Mouse (Mus musculus): ENCODE measurements at regions not wholly inside any gene's neighbourhood (a gene's known extent, or its start where the extent isn't known, plus 50 kb on each side); places are given as distances from the start of the nearest gene placed in this dataset.

- in situ Hi-C loops (cut with MboI; ENCODE audit: low pct_ligation_motif_present, low pct_unique_long_range_greater_than_20kb, low sequenced_read_pairs) (loop anchor here (25.0 kb wide), 1 partner anchor 1104 kb away; the partner anchor contains the start of gene Cpn2), dilution Hi-C loops (cut with MboI; ENCODE audit: extremely low pct_ligation_motif_present, extremely low pct_unique_long_range_greater_than_20kb, low sequenced_read_pairs) (no loop called here)
- peak; percentile 92 for TF ChIP-seq BHLHE40 (IDR thresholded peaks at IDR 0.05; ENCODE audit: low read depth, low read length)
- TF ChIP-seq MAZ (IDR thresholded peaks at IDR 0.05; ENCODE audit: low read depth, low read length): no peak
- TF ChIP-seq POLR2A (IDR thresholded peaks at IDR 0.05; ENCODE audit: low read depth, low read length): no peak
- TF ChIP-seq USF2 (conservative IDR thresholded peaks at IDR 0.05; ENCODE audit: low read depth, low read length): peak; percentile 82
- TF ChIP-seq EP300 (IDR thresholded peaks at IDR 0.05; ENCODE audit: low read length): peak; percentile 40; the same call in 1 of the 2 replicates
- TF ChIP-seq USF1 (IDR thresholded peaks at IDR 0.05; ENCODE audit: low read depth, low read length): peak; percentile 77
- peak; percentile 86 for TF ChIP-seq MAX (IDR thresholded peaks at IDR 0.05; ENCODE audit: low read length)
- no peak for TF ChIP-seq RAD21 (IDR thresholded peaks at IDR 0.05; ENCODE audit: low read depth, low read length)
- TF ChIP-seq IRF4 (IDR thresholded peaks at IDR 0.05; ENCODE audit: low read depth, low read length): peak; percentile 41; the same call in 1 of the 2 replicates
- TF ChIP-seq MEF2A (IDR thresholded peaks at IDR 0.05; ENCODE audit: borderline replicate concordance, low read depth, low read length): 0 out of 2 replicates have a peak, but pooled peaks have one; percentile 13
- TF ChIP-seq ZC3H11A (IDR thresholded peaks at IDR 0.05; ENCODE audit: low read depth, low read length): no peak
- peak; percentile 69; the same call in 1 of the 2 replicates for TF ChIP-seq MYC (IDR thresholded peaks at IDR 0.05; ENCODE audit: low read depth, low read length)
- TF ChIP-seq HCFC1 (IDR thresholded peaks at IDR 0.05; ENCODE audit: low read depth, low read length): peak; percentile 20; the same call in 1 of the 2 replicates
- TF ChIP-seq RCOR1 (conservative IDR thresholded peaks at IDR 0.05; ENCODE audit: low read depth, low read length): no peak
- 0 out of 2 replicates have a peak, but pooled peaks have one; percentile 17 for TF ChIP-seq JUND (conservative IDR thresholded peaks at IDR 0.05; ENCODE audit: low read depth, low read length)
- H3K4me2 ChIP-seq (ENCODE audit: insufficient read depth, low read depth, poor library complexity, severe bottlenecking): no peak overlapping the region
- no peaks in the 10 kb centered on the region for H3K79me2 ChIP-seq (replicated peaks; ENCODE audit: control insufficient read depth, extremely low read depth, insufficient read depth, poor library complexity, severe bottlenecking)
- no peak overlapping the region for H3K4me3 ChIP-seq (replicated peaks in 1 of 3; ENCODE audit: low read depth in 2 of 3, low read length in 2 of 3, poor library complexity in 1 of 3)
- peaks cover 6 to 12% of the 10 kb centered on the region in 2 experiments for H3K4me1 ChIP-seq (ENCODE audit: control insufficient read depth in 1 of 2, insufficient read depth in 2 of 2)
- no peaks in the 10 kb centered on the region for H3K27me3 ChIP-seq (replicated peaks)
- DNase-seq (ENCODE audit: extremely low read depth): peak; percentile 45
- H3K9me3 ChIP-seq (replicated peaks; ENCODE audit: low read length): no peaks in the 10 kb centered on the region
- H3K27ac ChIP-seq (ENCODE audit: insufficient read depth, low read depth): no peak overlapping the region
- no peak overlapping the region for H3K9ac ChIP-seq (ENCODE audit: insufficient read depth, low read depth)
- no peaks in the 10 kb centered on the region for H3K36me3 ChIP-seq (replicated peaks in 1 of 2; ENCODE audit: control insufficient read depth in 1 of 2, insufficient read depth in 1 of 2, low read length in 1 of 2)
Measured at GRCm38 (mm10) chr16:31366033-31366432, 51.4 kb upstream of the Apod start.

DNA sequence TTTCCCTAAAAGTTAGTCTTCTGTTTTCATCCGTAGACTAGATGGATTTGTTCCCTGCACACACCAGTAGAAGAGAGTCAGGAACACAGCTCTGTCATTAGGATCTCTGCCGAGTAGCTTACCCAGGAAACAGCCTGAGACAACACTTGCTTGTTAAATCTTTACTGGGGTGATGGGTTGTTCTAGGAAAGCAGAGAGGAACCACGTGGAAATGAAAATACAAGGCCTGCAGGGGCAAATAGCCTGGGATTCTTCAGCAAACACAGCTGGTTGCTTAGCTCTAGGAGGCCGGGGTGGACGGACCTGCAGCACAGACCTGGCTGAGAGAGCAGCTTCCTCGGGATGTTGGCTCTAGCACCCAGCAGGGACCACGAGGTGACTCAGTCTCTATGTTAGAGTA, 49.9 kb upstream of the Apod start:
- H3K4me1 ChIP-seq (ENCODE audit: control insufficient read depth in 1 of 2, insufficient read depth in 2 of 2): peaks cover 6 to 12% of the 10 kb centered on the region in 2 experiments
- no peak overlapping the region for H3K4me3 ChIP-seq (replicated peaks in 1 of 3; ENCODE audit: low read depth in 2 of 3, low read length in 2 of 3, poor library complexity in 1 of 3)
- dilution Hi-C loops (cut with MboI; ENCODE audit: extremely low pct_ligation_motif_present, extremely low pct_unique_long_range_greater_than_20kb, low sequenced_read_pairs) (no loop called here), in situ Hi-C loops (cut with MboI; ENCODE audit: low pct_ligation_motif_present, low pct_unique_long_range_greater_than_20kb, low sequenced_read_pairs) (loop anchor here (25.0 kb wide), 1 partner anchor 1102 kb away; the partner anchor contains the start of gene Cpn2)
- H3K27ac ChIP-seq (ENCODE audit: insufficient read depth, low read depth): no peak overlapping the region
- no peaks in the 10 kb centered on the region for H3K9me3 ChIP-seq (replicated peaks; ENCODE audit: low read length)
- no peaks in the 10 kb centered on the region for H3K36me3 ChIP-seq (replicated peaks in 1 of 2; ENCODE audit: control insufficient read depth in 1 of 2, insufficient read depth in 1 of 2, low read length in 1 of 2)
- H3K4me2 ChIP-seq (ENCODE audit: insufficient read depth, low read depth, poor library complexity, severe bottlenecking): no peak overlapping the region
- H3K9ac ChIP-seq (ENCODE audit: insufficient read depth, low read depth): no peak overlapping the region
- H3K27me3 ChIP-seq (replicated peaks): no peaks in the 10 kb centered on the region
- no peaks in the 10 kb centered on the region for H3K79me2 ChIP-seq (replicated peaks; ENCODE audit: control insufficient read depth, extremely low read depth, insufficient read depth, poor library complexity, severe bottlenecking)
- no peak for DNase-seq (ENCODE audit: extremely low read depth)
- no peak for TF ChIP-seq TBP (conservative IDR thresholded peaks at IDR 0.05; ENCODE audit: low read depth, low read length)
- no peak for TF ChIP-seq RAD21 (IDR thresholded peaks at IDR 0.05; ENCODE audit: low read depth, low read length)
- TF ChIP-seq CHD2 (IDR thresholded peaks at IDR 0.05; ENCODE audit: low read length): no peak
- no peak for TF ChIP-seq MYC (IDR thresholded peaks at IDR 0.05; ENCODE audit: low read depth, low read length)
- no peak for TF ChIP-seq JUND (conservative IDR thresholded peaks at IDR 0.05; ENCODE audit: low read depth, low read length)
- no peak for TF ChIP-seq MAX (IDR thresholded peaks at IDR 0.05; ENCODE audit: low read length)
- no peak for TF ChIP-seq KAT2A (IDR thresholded peaks at IDR 0.05; ENCODE audit: insufficient replicate concordance, low read length)
- no peak for TF ChIP-seq USF1 (IDR thresholded peaks at IDR 0.05; ENCODE audit: low read depth, low read length)
- no peak for TF ChIP-seq ZC3H11A (IDR thresholded peaks at IDR 0.05; ENCODE audit: low read depth, low read length)
- no peak for TF ChIP-seq POLR2AphosphoS2 (IDR thresholded peaks at IDR 0.05; ENCODE audit: low read depth, low read length)
- TF ChIP-seq CHD1 (IDR thresholded peaks at IDR 0.05; ENCODE audit: low read depth, low read length): no peak
- no peak for TF ChIP-seq MAFK (IDR thresholded peaks at IDR 0.05; ENCODE audit: insufficient replicate concordance, low read length)
